Mouse (Mus musculus): ENCODE measurements around the gene Myadml2.

DNA sequence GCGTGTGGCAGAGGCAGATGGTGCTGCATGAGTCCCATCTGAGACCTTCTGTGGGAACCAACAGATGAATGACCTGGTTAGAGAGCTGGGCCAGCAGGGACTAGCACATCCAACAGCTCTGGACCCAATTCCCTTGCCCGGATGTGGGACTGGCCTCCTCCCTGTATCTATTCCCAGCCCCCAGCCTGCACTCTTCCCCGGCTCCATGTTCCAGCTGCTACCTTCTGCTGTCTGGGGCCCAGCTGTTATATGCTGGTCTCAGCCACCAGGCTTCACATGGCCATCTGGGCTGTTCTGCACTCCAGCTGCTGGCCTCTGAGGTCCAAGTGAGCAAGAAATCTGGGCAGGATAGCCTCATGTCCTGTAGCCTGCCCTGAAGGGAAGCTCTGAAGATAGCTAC lies 17.4 kb upstream of the Myadml2 start:
- TF ChIP-seq POLR2A (IDR thresholded peaks at IDR 0.05; ENCODE audit: low read depth, low read length) = no peak
- no peak for TF ChIP-seq CTCF (conservative IDR thresholded peaks at IDR 0.05 in 1 of 2, IDR thresholded peaks at IDR 0.05 in 1 of 2; ENCODE audit: low read depth in 2 of 2, low read length in 2 of 2)
